Mouse (Mus musculus) testis, adult 2 months (tissue): ENCODE data around the gene Nrxn2. TPM values are rescaled to one million over a fixed set of nuclear protein-coding genes. Genes with fewer than 3 reads are reported as not detected.

Source experiments
- H3K27ac ChIP-seq: fragments of 200-500 bp; 2 replicates; pipeline ENCODE4 v1.5.1; 2012; ENCODE audit warnings: low read depth, low read length; ENCODE audit not compliant: control insufficient read depth, insufficient read depth
- H3K27me3 ChIP-seq: fragments of 200-500 bp; 2 replicates; pipeline ENCODE4 v1.6.1; 2012; ENCODE audit warnings: mild to moderate bottlenecking, low read length, moderate library complexity; ENCODE audit not compliant: control insufficient read depth, insufficient read depth
- H3K36me3 ChIP-seq: fragments of 200-500 bp; 2 replicates; pipeline ENCODE4 v1.6.1; 2012; ENCODE audit warnings: mild to moderate bottlenecking, low read length; ENCODE audit not compliant: control insufficient read depth, insufficient read depth
- H3K4me1 ChIP-seq: fragments of 200-500 bp; 2 replicates; pipeline ENCODE4 v1.6.1; 2012; ENCODE audit warnings: low read length; ENCODE audit not compliant: control insufficient read depth, insufficient read depth
- H3K4me3 ChIP-seq: fragments of 200-500 bp; 2 replicates; pipeline ENCODE4 v1.5.1; 2012; ENCODE audit warnings: low read depth, mild to moderate bottlenecking, low read length, moderate library complexity, mixed read lengths; ENCODE audit not compliant: control insufficient read depth
- CTCF ChIP-seq: fragments of 200-500 bp; IDR thresholded peaks from 2 replicates; pipeline ENCODE4 v1.5.1; 2012; ENCODE audit warnings: low read depth, mild to moderate bottlenecking, inconsistent platforms, low read length, moderate library complexity; ENCODE audit not compliant: control insufficient read depth, insufficient read depth, insufficient replicate concordance
- POLR2A ChIP-seq: fragments of 200-500 bp; IDR thresholded peaks from 2 replicates; pipeline ENCODE4 v1.6.1; 2012; ENCODE audit warnings: low read depth, mild to moderate bottlenecking, inconsistent platforms, low read length, moderate library complexity; ENCODE audit not compliant: control insufficient read depth
- polyA plus RNA-seq: library from polyadenylated mRNA; depleted of rRNA; stranded (reverse); fragments of >200 nt; gene quantifications from 2 replicates; pipeline ENCODE4 v1.2.3, GENCODE M21; 2012

The Nrxn2 gene
- polyA plus RNA-seq, 1 experiment = 2.5 TPM

GRCm38 (mm10) chr19:6495714-6496113 is 77.2 kb downstream of the Nrxn2 start:
- TF ChIP-seq CTCF (no peak), POLR2A (no peak)
- Histone ChIP-seq H3K27me3 (peaks cover 2% of the 10 kb centered on the region), H3K27ac (no peak overlapping the region), H3K4me1 (peaks cover 4% of the 10 kb centered on the region), H3K4me3 (no peak overlapping the region), H3K36me3 (no peaks in the 10 kb centered on the region)

- Histone ChIP-seq H3K4me3 (no peak overlapping the region), H3K36me3 (no peaks in the 10 kb centered on the region), H3K27ac (no peak overlapping the region), H3K27me3 (peaks cover 2% of the 10 kb centered on the region), H3K4me1 (peaks cover 4% of the 10 kb centered on the region)
- no peak for TF ChIP-seq CTCF
- no peak for TF ChIP-seq POLR2A
Observed at GRCm38 (mm10) chr19:6496462-6497149, 78.1 kb downstream of the Nrxn2 start.

- H3K4me3 ChIP-seq = no peak overlapping the region; the same call in 1 of the 2 replicates
- H3K27me3 ChIP-seq = peaks cover 2% of the 10 kb centered on the region
- TF ChIP-seq CTCF = no peak
- TF ChIP-seq POLR2A = no peak
- H3K36me3 ChIP-seq = no peaks in the 10 kb centered on the region
- peaks cover 9% of the 10 kb centered on the region for H3K4me1 ChIP-seq
- no peak overlapping the region for H3K27ac ChIP-seq
Observed at GRCm38 (mm10) chr19:6497150-6497801, 78.7 kb downstream of the Nrxn2 start.

- Histone ChIP-seq H3K27ac (no peak overlapping the region), H3K4me1 (peaks cover 15% of the 10 kb centered on the region), H3K4me3 (peak overlapping the region; percentile 7; the same call in 1 of the 2 replicates), H3K27me3 (peaks cover 2% of the 10 kb centered on the region), H3K36me3 (no peaks in the 10 kb centered on the region)
- TF ChIP-seq POLR2A (no peak), CTCF (no peak)
Observed at GRCm38 (mm10) chr19:6497803-6498202, 79.3 kb downstream of the Nrxn2 start.

GRCm38 (mm10) chr19:6498350-6499131 is 80.0 kb downstream of the Nrxn2 start:
- no peaks in the 10 kb centered on the region for H3K36me3 ChIP-seq
- H3K4me1 ChIP-seq = peaks cover 19% of the 10 kb centered on the region
- no peak overlapping the region for H3K27ac ChIP-seq
- TF ChIP-seq CTCF = no peak
- TF ChIP-seq POLR2A = no peak
- no peak overlapping the region; the same call in 1 of the 2 replicates for H3K4me3 ChIP-seq
- peaks cover 2% of the 10 kb centered on the region for H3K27me3 ChIP-seq

GRCm38 (mm10) chr19:6499860-6500635 is 81.5 kb downstream of the Nrxn2 start:
- H3K4me1 ChIP-seq = peaks cover 19% of the 10 kb centered on the region
- H3K4me3 ChIP-seq = no peak overlapping the region
- H3K27ac ChIP-seq = no peak overlapping the region
- peaks cover 2% of the 10 kb centered on the region for H3K27me3 ChIP-seq
- H3K36me3 ChIP-seq = no peaks in the 10 kb centered on the region
- no peak for TF ChIP-seq CTCF
- no peak for TF ChIP-seq POLR2A
